Mouse (Mus musculus) macrophage (primary cell): ENCODE measurements around the gene Ftl1. TPM values are rescaled to one million over a fixed set of nuclear protein-coding genes. Genes with fewer than 3 reads are reported as not detected.
"Not testable (repeated sequence)": the region's sequence is repeated elsewhere in the genome, so short reads cannot be mapped to it uniquely, and the experiment has no call there.

ENCODE experiments used
- H3K27ac ChIP-seq: fragments of 350-480 bp; formaldehyde crosslinking; 2 replicates; pipeline ENCODE4 v1.9.0; 2021
- H3K36me3 ChIP-seq: fragments of 350-480 bp; formaldehyde crosslinking; 2 replicates; pipeline ENCODE4 v1.9.0; 2021; ENCODE audit errors: inconsistent target
- H3K4me3 ChIP-seq: fragments of 350-480 bp; formaldehyde crosslinking; 2 replicates; pipeline ENCODE4 v1.9.0; 2021; ENCODE audit errors: inconsistent target
- H3K79me2 ChIP-seq: fragments of 350-480 bp; formaldehyde crosslinking; 2 replicates; pipeline ENCODE4 v1.9.0; 2021; ENCODE audit errors: inconsistent target
- WGBS: methylation state at CpG from one replicate; pipeline ENCODE4 v1.1.7; 2026; ENCODE audit warnings: inconsistent platforms; ENCODE audit not compliant: missing documents; 5-methylcytosine and 5-hydroxymethylcytosine counted together
- polyA plus RNA-seq: library from polyadenylated mRNA; stranded (reverse); fragments of 250-400 nt; gene quantifications from 3 replicates; pipeline ENCODE4 v1.2.4, GENCODE M21; 2018; ENCODE audit warnings: inconsistent platforms

Gene Ftl1
- polyA plus RNA-seq, 1 experiment from 2014 or later, result 15,351 TPM

DNA sequence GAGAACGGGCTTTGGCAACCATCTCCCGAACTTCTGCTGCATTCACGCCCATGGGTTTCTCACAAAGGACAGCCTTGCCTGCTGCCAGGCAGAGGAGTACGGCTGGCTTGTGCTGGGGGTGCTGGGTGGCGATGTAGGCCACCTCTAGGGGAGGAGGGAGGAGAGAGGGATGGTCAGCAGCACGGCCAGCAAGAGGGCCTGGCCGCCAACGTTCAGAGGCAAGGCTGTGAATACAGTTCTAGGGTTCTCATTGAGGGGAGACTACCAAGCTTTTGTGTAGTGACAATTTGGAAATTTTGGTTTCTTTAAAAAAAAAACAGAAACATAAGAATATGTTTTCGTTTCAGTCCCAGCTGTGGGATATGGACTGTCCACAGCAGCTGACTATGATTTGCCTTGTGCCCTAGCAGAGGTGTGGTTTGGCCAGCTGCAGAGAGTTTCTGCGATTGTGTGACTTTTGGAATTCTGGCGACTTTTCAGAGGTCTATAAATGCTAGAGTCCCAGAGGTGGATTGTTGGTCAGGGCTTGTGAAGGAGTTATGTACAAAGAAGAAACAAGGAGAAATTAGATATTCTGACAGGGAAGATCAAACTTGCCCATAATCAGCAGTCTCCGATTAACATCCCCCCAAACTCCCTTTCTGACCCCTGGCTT, 27.2 kb upstream of the Ftl1 start, which contains the start of gene Gm45808:
TSS of gene Gm45808 (minus strand) at position 51 of the 655 bp plus-strand sequence.
- 94% methylated on average over 12 of the region's 12 CpGs for WGBS
- no peaks in the 10 kb centered on the region for H3K79me2 ChIP-seq
- H3K4me3 ChIP-seq, result no peak within 1 kb of the TSS
- no peaks in the 10 kb centered on the region for H3K36me3 ChIP-seq
- H3K27ac ChIP-seq, result no peak within 1 kb of the TSS

DNA sequence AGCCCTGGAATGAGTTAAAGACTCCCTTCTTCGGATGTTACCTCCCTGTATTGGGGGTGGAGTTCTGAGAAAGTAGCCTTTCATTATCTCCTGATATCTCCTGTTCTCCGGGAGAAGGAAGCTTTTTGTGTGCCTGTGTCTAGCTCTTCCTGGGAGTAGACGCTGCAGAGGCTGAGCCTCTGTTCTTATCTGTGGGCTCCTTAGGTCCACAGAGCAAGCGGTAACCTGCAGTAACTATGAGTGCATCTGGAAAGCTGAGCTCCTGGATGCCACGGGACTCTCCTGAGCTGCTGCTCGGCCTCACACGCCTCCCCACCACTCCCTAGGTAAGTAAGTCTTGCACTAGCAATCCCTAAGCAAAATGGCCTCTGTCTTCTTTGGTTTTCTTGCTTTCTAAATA, 26.5 kb upstream of the Ftl1 start:
- 89% methylated on average over 7 of the region's 7 CpGs for WGBS
- Histone ChIP-seq H3K27ac (no peak overlapping the region), H3K79me2 (no peaks in the 10 kb centered on the region), H3K4me3 (no peak overlapping the region), H3K36me3 (no peaks in the 10 kb centered on the region)

DNA sequence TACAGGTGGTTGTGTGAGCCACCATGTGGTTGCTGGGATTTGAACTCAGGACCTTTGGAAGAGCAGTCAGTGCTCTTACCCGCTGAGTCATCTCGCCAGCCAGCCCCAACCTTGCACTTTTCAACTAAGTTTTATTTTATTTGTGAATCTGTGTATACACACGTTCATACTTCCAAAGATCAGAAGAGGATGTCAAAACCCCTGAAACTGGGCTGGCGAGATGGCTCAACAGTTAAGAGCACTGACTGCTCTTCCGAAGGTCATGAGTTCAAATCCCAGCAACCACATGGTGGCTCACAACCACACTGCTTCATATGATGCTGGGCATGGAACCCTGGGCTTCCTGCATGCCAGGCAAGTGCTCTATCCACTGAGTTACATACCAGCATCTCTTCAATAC, 25.3 kb upstream of the Ftl1 start:
- H3K79me2 ChIP-seq, H3K36me3 ChIP-seq, H3K27ac ChIP-seq, H3K4me3 ChIP-seq: not testable (repeated sequence)
- whole genome bisulfite sequencing, result 90% methylated on average over 5 of the region's 5 CpGs

DNA sequence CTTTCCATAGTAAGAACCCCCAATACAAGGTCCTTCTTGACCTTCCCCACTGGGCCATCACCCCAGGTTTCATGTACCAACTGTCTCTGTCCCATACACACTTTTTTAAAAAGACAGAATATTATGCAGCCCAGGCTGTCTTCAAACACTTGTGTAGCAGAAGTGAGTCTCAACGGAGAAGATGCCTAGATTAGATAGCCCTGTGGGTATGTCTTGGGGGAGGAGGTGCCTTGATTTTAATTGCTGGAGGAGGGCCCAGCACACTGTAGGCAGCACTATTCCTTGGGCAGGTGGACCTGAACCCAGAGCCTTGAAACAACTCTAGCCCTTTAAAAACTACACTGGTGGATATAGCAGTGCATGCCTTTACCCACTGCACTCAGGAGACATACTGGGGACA, 22.5 kb upstream of the Ftl1 start:
- no peak overlapping the region for H3K27ac ChIP-seq
- H3K4me3 ChIP-seq, result no peak overlapping the region
- no peaks in the 10 kb centered on the region for H3K79me2 ChIP-seq
- peaks cover 9% of the 10 kb centered on the region; the same call in 1 of the 2 replicates for H3K36me3 ChIP-seq
- WGBS, result 100% methylated on average over 1 of the region's 1 CpGs

DNA sequence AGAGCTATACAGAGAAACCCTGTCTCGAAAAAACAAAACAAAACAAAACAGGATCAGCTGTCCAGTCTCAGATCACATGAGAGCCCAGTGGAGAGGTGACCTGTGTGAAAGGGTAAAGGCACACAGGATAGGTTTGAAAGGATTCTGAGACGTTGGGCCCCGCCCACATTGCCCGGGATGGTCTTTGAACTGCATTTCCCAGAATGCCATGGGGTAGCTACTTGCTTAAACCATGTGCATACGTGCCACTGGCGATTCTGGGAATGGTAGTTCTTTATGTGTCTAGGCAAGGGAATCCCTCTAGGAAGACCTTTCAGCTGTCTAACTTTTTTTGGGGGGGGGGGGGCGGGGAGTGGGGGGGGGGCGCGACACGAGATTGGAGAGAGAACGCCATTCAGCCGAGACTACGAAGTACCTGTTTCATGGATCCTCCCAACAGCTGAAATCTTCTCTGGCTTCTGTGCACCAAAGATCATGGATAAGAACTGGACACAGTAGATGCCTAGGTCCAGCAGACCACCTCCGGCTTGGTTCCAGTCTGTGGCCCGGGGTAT, 21.8 kb upstream of the Ftl1 start, which contains the start of gene Tulp2:
TSS of gene Tulp2 (plus strand) at position 504 of the 554 bp plus-strand sequence.
- H3K4me3 ChIP-seq, result no peak within 1 kb of the TSS
- WGBS, result 68% methylated on average over 15 of the region's 15 CpGs
- no peaks in the 10 kb centered on the region for H3K79me2 ChIP-seq
- peaks cover 9% of the 10 kb centered on the region; the same call in 1 of the 2 replicates for H3K36me3 ChIP-seq
- no peak within 1 kb of the TSS for H3K27ac ChIP-seq

DNA sequence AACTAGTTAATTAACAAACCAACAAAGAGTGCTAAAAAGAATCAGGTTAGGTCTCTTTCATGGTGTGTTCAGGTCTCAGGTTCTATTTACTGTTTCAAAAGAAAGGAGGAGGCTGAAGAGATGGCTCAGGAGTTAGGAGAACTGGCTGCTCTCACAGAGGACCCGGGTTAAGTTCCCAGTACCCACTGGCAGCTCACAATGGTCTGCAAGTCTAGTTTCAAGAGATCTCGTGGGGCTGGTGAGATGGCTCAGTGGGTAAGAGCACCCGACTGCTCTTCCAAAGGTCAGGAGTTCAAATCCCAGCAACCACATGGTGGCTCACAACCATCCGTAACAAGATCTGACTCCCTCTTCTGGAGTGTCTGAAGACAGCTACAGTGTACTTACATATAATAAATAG, 20.6 kb upstream of the Ftl1 start:
- H3K4me3 ChIP-seq, H3K36me3 ChIP-seq, H3K27ac ChIP-seq, H3K79me2 ChIP-seq: not testable (repeated sequence)
- WGBS, result 100% methylated on average over 1 of the region's 4 CpGs

DNA sequence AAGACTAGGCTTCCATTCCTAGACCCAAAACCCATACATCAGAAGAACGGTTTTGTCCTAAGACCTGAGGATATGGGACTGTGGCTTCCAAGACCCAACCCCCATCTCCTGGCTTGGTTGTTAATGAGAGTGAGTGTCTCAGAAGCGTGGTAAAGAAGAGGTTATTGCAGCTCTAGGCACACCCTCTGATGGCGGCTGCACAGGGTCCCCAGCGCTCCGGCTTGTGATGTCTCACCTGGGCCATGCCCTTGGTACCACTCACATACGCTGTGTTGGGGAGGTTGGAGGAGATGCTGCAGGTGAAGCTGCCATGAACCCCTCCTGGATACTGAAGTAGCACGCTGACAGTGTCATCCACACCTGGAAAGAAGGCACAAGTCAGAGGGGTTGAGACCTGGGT, 19.1 kb upstream of the Ftl1 start:
- peaks cover 9% of the 10 kb centered on the region; the same call in 1 of the 2 replicates for H3K36me3 ChIP-seq
- no peaks in the 10 kb centered on the region for H3K79me2 ChIP-seq
- 98% methylated on average over 7 of the region's 7 CpGs for WGBS

DNA sequence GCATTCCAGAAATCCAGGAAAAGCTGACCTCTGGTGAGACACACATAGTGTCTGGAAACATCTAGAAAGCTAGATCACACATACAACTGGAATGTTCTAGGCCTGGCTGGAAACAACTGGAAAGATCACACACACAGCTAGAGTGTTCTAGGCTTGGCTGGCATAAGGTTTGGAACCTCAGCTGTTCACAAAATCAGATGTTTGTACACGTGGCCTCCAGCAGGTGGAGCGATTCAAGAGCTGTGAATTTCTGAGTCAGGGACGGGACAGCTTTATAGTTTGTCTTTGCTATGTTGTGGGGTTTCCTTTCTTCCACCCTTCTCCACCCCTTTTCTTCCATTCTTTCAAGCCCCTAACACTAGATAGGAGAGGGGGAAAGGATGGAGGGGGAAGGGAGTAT, 17.3 kb upstream of the Ftl1 start:
- H3K79me2 ChIP-seq, result no peaks in the 10 kb centered on the region
- peaks cover 9% of the 10 kb centered on the region; the same call in 1 of the 2 replicates for H3K36me3 ChIP-seq
- no peak overlapping the region for H3K4me3 ChIP-seq
- H3K27ac ChIP-seq, result no peak overlapping the region
- 43% methylated on average over 2 of the region's 3 CpGs for WGBS

More for the DNA sequence above, 19.1 kb upstream of the Ftl1 start:
- Histone ChIP-seq H3K4me3 (no peak overlapping the region), H3K27ac (no peak overlapping the region)

DNA sequence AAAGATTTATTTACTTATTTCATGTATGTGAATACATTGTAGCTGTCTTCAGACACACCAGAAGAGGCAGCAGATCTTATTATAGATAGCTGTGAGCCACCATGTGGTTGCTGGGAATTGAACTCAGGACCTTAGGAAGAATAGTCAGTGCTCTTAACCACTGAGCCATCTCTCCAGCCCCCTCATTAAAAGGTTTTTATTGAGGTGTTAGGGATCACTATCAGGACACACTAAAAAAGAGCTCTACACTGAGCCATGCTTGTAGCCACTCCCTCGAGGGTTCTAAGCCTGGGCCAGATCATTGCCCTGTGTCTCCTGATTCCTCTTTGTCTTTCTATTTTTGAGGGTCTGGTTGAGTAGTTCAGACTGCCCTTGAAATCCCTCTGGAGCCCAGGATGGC, 16.8 kb upstream of the Ftl1 start:
- Histone ChIP-seq H3K27ac (no peak overlapping the region), H3K36me3 (peaks cover 9% of the 10 kb centered on the region; the same call in 1 of the 2 replicates), H3K79me2 (no peaks in the 10 kb centered on the region), H3K4me3 (no peak overlapping the region)
- 82% methylated on average over 1 of the region's 1 CpGs for WGBS

DNA sequence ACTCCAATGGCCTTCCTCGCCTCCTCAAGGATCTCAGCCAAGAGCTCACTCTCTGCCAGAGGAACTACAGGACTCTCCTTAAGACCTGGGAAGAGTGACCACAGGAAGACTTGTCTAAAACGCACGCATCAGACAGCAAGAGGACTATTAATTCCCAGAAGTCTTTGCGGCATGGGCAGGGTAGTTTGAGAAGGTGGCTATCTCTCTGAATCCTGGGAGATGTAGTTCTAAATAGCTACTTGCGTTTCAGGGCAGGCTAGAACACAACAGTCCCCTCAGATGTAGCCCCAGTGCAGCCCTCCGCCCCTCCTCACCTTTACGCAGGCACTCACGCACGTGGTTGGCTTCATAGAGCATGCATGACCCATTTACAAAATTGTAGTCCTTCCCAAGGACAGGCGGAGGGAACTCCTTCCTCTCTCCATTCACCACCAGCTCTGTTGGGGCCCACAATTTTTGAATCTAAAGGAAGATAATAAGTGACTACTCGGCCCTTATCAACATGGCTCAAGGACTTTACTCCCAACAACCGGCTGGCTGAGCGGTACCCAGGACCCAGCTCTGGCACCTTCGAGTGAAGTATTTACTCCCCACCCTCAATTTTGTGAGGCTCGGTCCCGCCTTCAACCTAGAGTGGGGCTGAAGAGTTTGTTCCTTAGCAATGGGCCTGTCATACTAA, 15.7 kb upstream of the Ftl1 start:
- 93% methylated on average over 15 of the region's 16 CpGs for whole genome bisulfite sequencing
- H3K4me3 ChIP-seq, result no peak overlapping the region
- peaks cover 9% of the 10 kb centered on the region; the same call in 1 of the 2 replicates for H3K36me3 ChIP-seq
- H3K27ac ChIP-seq, result no peak overlapping the region
- no peaks in the 10 kb centered on the region for H3K79me2 ChIP-seq

DNA sequence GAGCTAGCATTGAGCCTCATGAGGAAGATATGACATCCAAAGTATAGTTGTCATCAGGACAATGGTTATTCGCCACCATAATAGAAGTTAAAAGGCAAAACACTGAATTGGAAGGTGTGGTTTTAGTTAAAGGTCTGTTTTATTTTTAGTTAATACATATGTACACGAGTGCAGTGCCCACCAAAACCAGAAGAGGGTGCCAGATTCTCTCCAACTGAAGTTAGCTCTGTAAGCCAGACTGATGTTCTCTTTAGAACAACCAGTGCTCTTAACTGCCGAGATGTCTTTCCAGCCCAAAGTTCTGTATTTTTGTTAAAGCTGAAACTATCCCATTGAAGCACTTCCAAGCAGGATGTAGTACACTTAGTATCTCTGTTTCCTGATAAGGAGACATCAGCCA, 11.2 kb upstream of the Ftl1 start:
- Histone ChIP-seq H3K4me3 (no peak overlapping the region), H3K79me2 (peaks cover 6% of the 10 kb centered on the region), H3K36me3 (no peaks in the 10 kb centered on the region; the same call in 1 of the 2 replicates), H3K27ac (no peak overlapping the region)
- WGBS, result 7% methylated on average over 3 of the region's 3 CpGs

DNA sequence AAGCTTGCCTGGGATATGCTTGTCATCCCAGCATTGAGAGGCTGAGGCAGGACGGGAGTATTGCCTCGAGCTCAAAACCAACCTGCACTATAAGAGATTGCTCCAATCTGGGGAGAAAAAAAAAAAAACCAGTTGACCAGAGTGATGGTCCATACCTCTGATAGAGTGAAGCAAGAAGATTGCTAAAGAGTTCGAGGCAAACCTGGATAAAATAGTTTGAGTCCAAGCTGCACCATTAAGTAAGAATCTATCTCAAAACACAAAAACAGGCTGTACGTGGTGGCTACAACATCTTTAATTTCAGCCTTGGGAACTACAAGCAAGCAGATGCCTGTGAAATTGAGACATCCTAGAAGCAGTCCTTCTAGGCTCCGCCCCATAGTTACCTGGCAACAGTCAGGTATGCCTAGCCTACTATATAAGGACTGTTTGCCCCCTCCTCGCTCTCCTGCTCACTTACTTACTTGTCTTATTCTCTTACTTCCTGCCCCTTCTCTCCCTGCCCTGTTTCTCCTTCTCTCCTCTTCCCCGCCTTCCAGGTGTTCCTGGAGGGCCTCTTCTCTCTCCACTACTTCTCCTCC, 7.5 kb upstream of the Ftl1 start:
- Histone ChIP-seq H3K4me3 (peak overlapping the region; percentile 12; the same call in 1 of the 2 replicates), H3K36me3 (peaks cover 26% of the 10 kb centered on the region; the same call in 1 of the 2 replicates), H3K27ac (no peak overlapping the region), H3K79me2 (peaks cover 42% of the 10 kb centered on the region)
- 59% methylated on average over 6 of the region's 7 CpGs for WGBS

DNA sequence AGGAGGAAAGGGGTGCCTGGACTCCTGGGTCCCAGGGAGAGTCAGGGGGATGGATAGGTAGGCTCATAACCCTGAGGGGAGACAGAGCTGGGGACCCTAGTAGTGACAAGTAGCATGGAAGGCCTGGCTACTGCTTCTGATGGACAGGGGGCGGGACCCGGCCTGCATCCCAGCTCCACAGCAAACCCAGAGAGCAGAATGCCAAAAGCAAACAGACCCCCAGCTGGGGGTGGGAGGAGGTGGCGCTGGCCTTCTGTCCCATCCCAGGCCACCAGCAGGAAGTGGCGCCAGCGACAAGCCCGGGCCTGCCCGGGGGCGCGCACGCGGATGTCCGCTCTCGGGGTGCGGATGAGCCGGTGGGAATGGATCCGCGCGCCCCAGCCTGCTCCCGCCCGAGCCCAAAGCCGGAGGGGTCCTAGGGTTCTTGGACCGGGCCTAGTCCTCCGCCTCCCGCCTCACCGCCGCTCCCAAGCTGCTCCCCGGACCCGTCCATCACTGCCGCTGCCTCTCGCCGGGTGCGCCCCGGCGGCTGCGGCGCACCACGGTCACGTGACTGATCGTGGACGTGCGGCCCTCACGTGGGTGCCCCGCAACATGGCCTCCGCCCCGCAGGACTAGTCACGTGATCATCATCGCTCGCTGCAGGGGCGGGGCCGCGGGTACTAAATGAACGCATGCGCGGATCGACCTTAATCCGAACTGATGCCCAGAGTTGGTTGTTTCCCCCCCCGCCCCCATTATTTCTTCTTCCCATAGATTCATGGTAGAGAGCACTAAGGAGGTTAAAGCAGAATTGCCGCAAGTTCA, 6.8 kb upstream of the Ftl1 start, which contains the start of gene Bax:
TSS of gene Bax (minus strand) at position 616 of the 807 bp plus-strand sequence.
- peaks cover 32% of the 10 kb centered on the region; the same call in 1 of the 2 replicates for H3K36me3 ChIP-seq
- peak within 1 kb of the TSS; percentile 93 for H3K4me3 ChIP-seq
- peaks cover 49% of the 10 kb centered on the region for H3K79me2 ChIP-seq
- peak within 1 kb of the TSS; percentile 95 for H3K27ac ChIP-seq
- under 1% methylated on average over 56 of the region's 58 CpGs for WGBS

DNA sequence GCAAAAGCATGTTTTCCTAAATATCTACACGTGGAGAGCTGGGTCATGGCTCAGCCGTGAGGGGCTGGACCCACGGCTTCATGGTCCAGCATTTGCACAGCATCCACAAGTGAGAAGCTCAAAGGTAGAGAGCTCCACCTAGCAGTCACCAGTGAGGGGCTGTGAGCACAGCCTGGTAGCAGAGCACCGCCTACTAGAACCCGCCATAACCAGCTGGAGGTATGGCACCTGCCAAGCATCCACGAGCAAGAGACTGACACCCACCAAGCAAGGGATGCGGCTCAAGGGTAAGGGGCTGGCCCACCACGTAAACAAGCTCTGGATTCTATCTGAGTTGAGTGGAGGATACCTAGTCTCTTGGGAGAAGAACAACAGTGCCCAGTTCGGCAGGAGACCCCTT, 5.9 kb upstream of the Ftl1 start:
- peak overlapping the region; percentile 95 for H3K27ac ChIP-seq
- H3K4me3 ChIP-seq, result peak overlapping the region; percentile 93
- H3K36me3 ChIP-seq, result peaks cover 33% of the 10 kb centered on the region; the same call in 1 of the 2 replicates
- 97% methylated on average over 9 of the region's 9 CpGs for WGBS
- H3K79me2 ChIP-seq, result peaks cover 55% of the 10 kb centered on the region
